Mouse (Mus musculus) heart, embryonic 13.5 days (tissue): ENCODE results near the gene Ica1l. TPM values are rescaled to one million over a fixed set of nuclear protein-coding genes. Genes with fewer than 3 reads are reported as not detected.

Experiments
- ATAC-seq: fragments of 200-750 bp; cut with Nextera tagmentation; 2 replicates; pipeline ENCODE4 v1.8.0; 2017; ENCODE audit warnings: moderate TSS enrichment; ENCODE audit not compliant: insufficient number of reproducible peaks, low FRiP score, low TSS enrichment; ENCODE audit errors: extremely low read depth
- H3K27ac ChIP-seq: fragments of 300-500 bp; sonication (generic); replicated peaks from 2 replicates; pipeline ENCODE4 v1.5.1; 2015; ENCODE audit warnings: moderate library complexity, mild to moderate bottlenecking, inconsistent platforms
- H3K27me3 ChIP-seq: fragments of 300-500 bp; sonication (generic); replicated peaks from 2 replicates; pipeline ENCODE4 v1.6.1; 2015; ENCODE audit warnings: mild to moderate bottlenecking, inconsistent platforms
- H3K36me3 ChIP-seq: fragments of 300-500 bp; sonication (generic); 2 replicates; pipeline ENCODE4 v1.6.1; 2015; ENCODE audit warnings: mild to moderate bottlenecking, inconsistent platforms
- H3K4me1 ChIP-seq: fragments of 300-500 bp; sonication (generic); 2 replicates; pipeline ENCODE4 v1.6.1; 2015; ENCODE audit warnings: inconsistent platforms
- H3K4me2 ChIP-seq: fragments of 300-500 bp; sonication (generic); 2 replicates; pipeline ENCODE4 v1.6.1; 2015; ENCODE audit warnings: inconsistent platforms, mild to moderate bottlenecking, moderate library complexity
- H3K4me3 ChIP-seq: fragments of 300-500 bp; sonication (generic); 2 replicates; pipeline ENCODE4 v1.5.1; 2015; ENCODE audit warnings: moderate library complexity, mild to moderate bottlenecking, inconsistent platforms
- H3K9ac ChIP-seq: fragments of 300-500 bp; sonication (generic); 2 replicates; pipeline ENCODE4 v1.6.1; 2015; ENCODE audit warnings: inconsistent platforms, mild to moderate bottlenecking, moderate library complexity
- H3K9me3 ChIP-seq: fragments of 300-500 bp; sonication (generic); 2 replicates; pipeline ENCODE4 v1.6.1; 2016; ENCODE audit warnings: inconsistent platforms
- WGBS: fragments of 180-500 bp; shearing (Covaris S2); methylation state at CpG from one replicate; pipeline ENCODE4 v1.1.7; 2015; ENCODE audit warnings: mixed read lengths; 5-methylcytosine and 5-hydroxymethylcytosine counted together
- polyA plus RNA-seq: library from polyadenylated mRNA; unstranded; fragments of >200 nt; fragmentation: Nextera tagmentation; extraction: Ambion mirVana; gene quantifications from 2 replicates; pipeline ENCODE4 v1.2.1, GENCODE M21; 2015

The Ica1l gene
- polyA plus RNA-seq, 1 experiment from 2014 or later, result 0.49 TPM

- Histone ChIP-seq H3K9me3 (no peaks in the 10 kb centered on the region), H3K9ac (no peak overlapping the region), H3K4me3 (no peak overlapping the region), H3K27ac (no peak overlapping the region), H3K4me2 (no peak overlapping the region), H3K36me3 (peaks cover 55% of the 10 kb centered on the region), H3K27me3 (no peaks in the 10 kb centered on the region), H3K4me1 (no peaks in the 10 kb centered on the region)
- 47% methylated on average over 1 of the region's 1 CpGs for WGBS
- ATAC-seq, result no peak
Observed at GRCm38 (mm10) chr1:59959941-59960340, 83.0 kb downstream of the Ica1l start.

- 60% methylated on average over 3 of the region's 3 CpGs for WGBS
- Histone ChIP-seq H3K9me3 (no peaks in the 10 kb centered on the region), H3K9ac (no peak overlapping the region), H3K27me3 (no peaks in the 10 kb centered on the region), H3K36me3 (peaks cover 36% of the 10 kb centered on the region), H3K4me3 (no peak overlapping the region), H3K4me2 (no peak overlapping the region), H3K27ac (no peak overlapping the region), H3K4me1 (no peaks in the 10 kb centered on the region)
- no peak for ATAC-seq
Observed at GRCm38 (mm10) chr1:59957206-59957605, 85.8 kb downstream of the Ica1l start.

- Histone ChIP-seq H3K9ac (no peak overlapping the region), H3K27ac (no peak overlapping the region), H3K4me2 (no peak overlapping the region), H3K27me3 (no peaks in the 10 kb centered on the region), H3K4me3 (no peak overlapping the region), H3K9me3 (no peaks in the 10 kb centered on the region), H3K36me3 (peaks cover 21% of the 10 kb centered on the region), H3K4me1 (peaks cover 18% of the 10 kb centered on the region)
- 95% methylated on average over 4 of the region's 4 CpGs for WGBS
- no peak for ATAC-seq
Observed at GRCm38 (mm10) chr1:59947509-59947908, 95.5 kb downstream of the Ica1l start.

GRCm38 (mm10) chr1:59945969-59946368, 97.0 kb downstream of the Ica1l start:
- ATAC-seq, result no peak
- H3K9ac ChIP-seq, result no peak overlapping the region
- WGBS, result 63% methylated on average over 1 of the region's 1 CpGs
- no peak overlapping the region for H3K4me2 ChIP-seq
- H3K4me1 ChIP-seq, result peaks cover 18% of the 10 kb centered on the region
- H3K27me3 ChIP-seq, result no peaks in the 10 kb centered on the region
- H3K36me3 ChIP-seq, result peaks cover 20% of the 10 kb centered on the region
- no peak overlapping the region for H3K27ac ChIP-seq
- no peak overlapping the region for H3K4me3 ChIP-seq
- H3K9me3 ChIP-seq, result no peaks in the 10 kb centered on the region

GRCm38 (mm10) chr1:59943825-59944224, 99.2 kb downstream of the Ica1l start:
- Histone ChIP-seq H3K9ac (no peak overlapping the region), H3K4me2 (no peak overlapping the region), H3K4me3 (no peak overlapping the region), H3K36me3 (peaks cover under 1% of the 10 kb centered on the region; the same call in 1 of the 2 replicates), H3K27me3 (no peaks in the 10 kb centered on the region), H3K9me3 (no peaks in the 10 kb centered on the region), H3K4me1 (peaks cover 22% of the 10 kb centered on the region), H3K27ac (no peak overlapping the region; the same call in 1 of the 2 replicates)
- no peak for ATAC-seq
- 34% methylated on average over 5 of the region's 5 CpGs for WGBS

GRCm38 (mm10) chr1:59942057-59942790, 100.8 kb downstream of the Ica1l start:
- H3K9ac ChIP-seq, result no peak overlapping the region
- 69% methylated on average over 6 of the region's 6 CpGs for WGBS
- ATAC-seq, result no peak

GRCm38 (mm10) chr1:59941063-59941462, 101.9 kb downstream of the Ica1l start:
- no peak for ATAC-seq
- Histone ChIP-seq H3K4me1 (peaks cover 18% of the 10 kb centered on the region), H3K27me3 (no peaks in the 10 kb centered on the region), H3K4me3 (no peak overlapping the region), H3K9ac (no peak overlapping the region), H3K36me3 (no peaks in the 10 kb centered on the region), H3K9me3 (no peaks in the 10 kb centered on the region), H3K4me2 (no peak overlapping the region), H3K27ac (no peak overlapping the region)
- WGBS, result 85% methylated on average over 1 of the region's 1 CpGs

More at GRCm38 (mm10) chr1:59942057-59942790, 100.8 kb downstream of the Ica1l start:
- no peak overlapping the region for H3K4me3 ChIP-seq
- peaks cover 22% of the 10 kb centered on the region for H3K4me1 ChIP-seq
- no peaks in the 10 kb centered on the region for H3K27me3 ChIP-seq
- H3K36me3 ChIP-seq, result no peaks in the 10 kb centered on the region
- no peaks in the 10 kb centered on the region for H3K9me3 ChIP-seq
- no peak overlapping the region for H3K4me2 ChIP-seq
- H3K27ac ChIP-seq, result no peak overlapping the region

- 90% methylated on average over 2 of the region's 2 CpGs for WGBS
- Histone ChIP-seq H3K36me3 (peaks cover 4% of the 10 kb centered on the region), H3K4me2 (no peak overlapping the region), H3K9me3 (no peaks in the 10 kb centered on the region), H3K4me3 (no peak overlapping the region), H3K4me1 (peaks cover 3% of the 10 kb centered on the region; the same call in 1 of the 2 replicates), H3K27me3 (no peaks in the 10 kb centered on the region), H3K27ac (no peak overlapping the region), H3K9ac (no peak overlapping the region)
- no peak for ATAC-seq
Observed at GRCm38 (mm10) chr1:59932991-59933390, 110.0 kb downstream of the Ica1l start.

Other genes starting within 250 kb of the Ica1l start
- gene Fam117b, start 130.2 kb downstream of the Ica1l start, polyA plus RNA-seq, result 3.4 and 3.8 TPM in 2 replicates
- 4.6 and 5.1 TPM in 2 replicates for gene Carf, start 55.1 kb upstream of the Ica1l start, polyA plus RNA-seq
- 28.4 and 33.4 TPM in 2 replicates for gene Wdr12, start 55.5 kb upstream of the Ica1l start, polyA plus RNA-seq
- gene Nbeal1, start 137.4 kb upstream of the Ica1l start, polyA plus RNA-seq, result 6.0 and 6.1 TPM in 2 replicates